Mouse (Mus musculus): ENCODE measurements at regions not wholly inside any gene's neighbourhood (a gene's known extent, or its start where the extent isn't known, plus 50 kb on each side); places are given as distances from the start of the nearest gene placed in this dataset.
"Not testable (repeated sequence)": the region's sequence is repeated elsewhere in the genome, so short reads cannot be mapped to it uniquely, and the experiment has no call there.

- DNase-seq (ENCODE audit: low read depth in 2 of 2, low spot score in 2 of 2), result no peak
Observed at GRCm38 (mm10) chr2:100918122-100918521, 706.4 kb upstream of the Rag2 start.

- no peak for DNase-seq (ENCODE audit: low read depth in 2 of 2, low spot score in 2 of 2)
Observed at GRCm38 (mm10) chr2:100919537-100920212, 704.8 kb upstream of the Rag2 start.

GRCm38 (mm10) chr2:100948632-100949031, 675.9 kb upstream of the Rag2 start:
- not testable (repeated sequence) for DNase-seq (ENCODE audit: low read depth in 2 of 2, low spot score in 2 of 2)

GRCm38 (mm10) chr2:100959412-100959811, 665.1 kb upstream of the Rag2 start:
- DNase-seq (ENCODE audit: low read depth in 2 of 2, low spot score in 2 of 2), result no peak

- DNase-seq (ENCODE audit: low read depth in 2 of 2, low spot score in 2 of 2), result no peak
Observed at GRCm38 (mm10) chr2:100964584-100964983, 659.9 kb upstream of the Rag2 start.

GRCm38 (mm10) chr2:100977202-100977601, 647.3 kb upstream of the Rag2 start:
- no peak for DNase-seq (ENCODE audit: low read depth in 2 of 2, low spot score in 2 of 2)

- no peak for DNase-seq (ENCODE audit: low read depth in 2 of 2, low spot score in 2 of 2)
Observed at GRCm38 (mm10) chr2:100982362-100982761, 642.2 kb upstream of the Rag2 start.

GRCm38 (mm10) chr2:101015353-101015752, 609.2 kb upstream of the Rag2 start:
- DNase-seq (ENCODE audit: low read depth in 2 of 2, low spot score in 2 of 2), result no peak

GRCm38 (mm10) chr2:101019384-101019783, 605.1 kb upstream of the Rag2 start:
- DNase-seq (ENCODE audit: low read depth in 2 of 2, low spot score in 2 of 2), result no peak

GRCm38 (mm10) chr2:101021515-101021914, 603.0 kb upstream of the Rag2 start:
- no peak for DNase-seq (ENCODE audit: low read depth in 2 of 2, low spot score in 2 of 2)

- no peak for DNase-seq (ENCODE audit: low read depth in 2 of 2, low spot score in 2 of 2)
Observed at GRCm38 (mm10) chr2:101043050-101043449, 581.5 kb upstream of the Rag2 start.

- DNase-seq (ENCODE audit: low read depth in 2 of 2, low spot score in 2 of 2), result no peak
Observed at GRCm38 (mm10) chr2:101062939-101063338, 561.6 kb upstream of the Rag2 start.

- DNase-seq (ENCODE audit: low read depth in 2 of 2, low spot score in 2 of 2), result no peak
Observed at GRCm38 (mm10) chr2:101074990-101075389, 549.5 kb upstream of the Rag2 start.

GRCm38 (mm10) chr2:101080231-101080630, 544.3 kb upstream of the Rag2 start:
- no peak for DNase-seq (ENCODE audit: low read depth in 2 of 2, low spot score in 2 of 2)

GRCm38 (mm10) chr2:101083813-101084212, 540.7 kb upstream of the Rag2 start:
- no peak for DNase-seq (ENCODE audit: low read depth in 2 of 2, low spot score in 2 of 2)

- DNase-seq (ENCODE audit: low read depth in 2 of 2, low spot score in 2 of 2), result no peak
Observed at GRCm38 (mm10) chr2:101084648-101085047, 539.9 kb upstream of the Rag2 start.

- DNase-seq (ENCODE audit: low read depth in 2 of 2, low spot score in 2 of 2), result no peak
Observed at GRCm38 (mm10) chr2:101107183-101107872, 517.2 kb upstream of the Rag2 start.

- DNase-seq (ENCODE audit: low read depth in 2 of 2, low spot score in 2 of 2), result no peak
Observed at GRCm38 (mm10) chr2:101136867-101137266, 487.7 kb upstream of the Rag2 start.

- DNase-seq (ENCODE audit: low read depth in 2 of 2, low spot score in 2 of 2), result no peak
Observed at GRCm38 (mm10) chr2:101139931-101140330, 484.6 kb upstream of the Rag2 start.

- no peak for DNase-seq (ENCODE audit: low read depth in 2 of 2, low spot score in 2 of 2)
Observed at GRCm38 (mm10) chr2:101156755-101157271, 467.7 kb upstream of the Rag2 start.

- DNase-seq (ENCODE audit: low read depth in 2 of 2, low spot score in 2 of 2), result no peak
Observed at GRCm38 (mm10) chr2:101159276-101159675, 465.2 kb upstream of the Rag2 start.

- DNase-seq (ENCODE audit: low read depth in 2 of 2, low spot score in 2 of 2), result no peak
Observed at GRCm38 (mm10) chr2:101165942-101166341, 458.6 kb upstream of the Rag2 start.

GRCm38 (mm10) chr2:101172806-101173205, 451.7 kb upstream of the Rag2 start:
- DNase-seq (ENCODE audit: low read depth in 2 of 2, low spot score in 2 of 2), result no peak

All from CD8-positive naive resting alpha-beta T cell, adult 2 months (primary cell).